Mouse (Mus musculus): ENCODE data around the gene Catip. TPM values are rescaled to one million over a fixed set of nuclear protein-coding genes. Genes with fewer than 3 reads are reported as not detected.
"Not testable (repeated sequence)": the region's sequence is repeated elsewhere in the genome, so short reads cannot be mapped to it uniquely, and the experiment has no call there.

Catip gene
- 22.0 and 25.9 TPM in 2 replicates for polyA plus RNA-seq (2012; rRNA removed)

DNA sequence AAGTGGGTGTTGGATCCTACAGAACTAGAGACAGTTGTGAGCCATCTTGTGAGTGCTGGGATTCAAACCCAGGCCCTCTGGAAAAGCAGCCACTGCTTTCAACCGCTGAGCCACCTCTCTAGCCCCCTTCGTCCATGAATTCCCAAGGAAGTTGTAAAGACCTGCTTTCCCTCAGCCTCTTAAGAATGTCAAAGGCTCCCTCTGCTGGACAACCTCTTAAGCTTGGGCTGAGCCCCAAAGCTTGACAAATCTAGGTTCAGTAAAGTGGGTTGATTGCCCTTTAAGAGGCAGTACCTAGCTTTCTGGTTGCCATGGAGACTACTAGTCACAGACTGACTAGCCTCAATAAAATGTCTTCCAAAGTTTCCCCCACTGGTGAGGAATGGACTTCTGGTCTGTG is at the start of gene Catip:
Catip (plus strand) TSS at position 297 of the 400 bp plus-strand sequence.
- TF ChIP-seq POLR2A (IDR thresholded peaks at IDR 0.05; ENCODE audit: control insufficient read depth, low read depth, low read length) (no peak), CTCF (IDR thresholded peaks at IDR 0.05; ENCODE audit: control insufficient read depth, insufficient read depth, insufficient replicate concordance, low read depth, low read length) (no peak)
- H3K4me1 ChIP-seq (ENCODE audit: control insufficient read depth, insufficient read depth, low read length) = peaks cover 2% of the 10 kb centered on the region
- H3K4me3 ChIP-seq (ENCODE audit: control insufficient read depth, low read depth, low read length) = peak within 1 kb of the TSS; percentile 64
- H3K36me3 ChIP-seq (ENCODE audit: control insufficient read depth, insufficient read depth, low read length) = no peaks in the 10 kb centered on the region
- H3K27ac ChIP-seq (ENCODE audit: control insufficient read depth, insufficient read depth, low read depth, low read length) = no peak within 1 kb of the TSS
- no peaks in the 10 kb centered on the region for H3K27me3 ChIP-seq (ENCODE audit: control insufficient read depth, insufficient read depth, low read length)

DNA sequence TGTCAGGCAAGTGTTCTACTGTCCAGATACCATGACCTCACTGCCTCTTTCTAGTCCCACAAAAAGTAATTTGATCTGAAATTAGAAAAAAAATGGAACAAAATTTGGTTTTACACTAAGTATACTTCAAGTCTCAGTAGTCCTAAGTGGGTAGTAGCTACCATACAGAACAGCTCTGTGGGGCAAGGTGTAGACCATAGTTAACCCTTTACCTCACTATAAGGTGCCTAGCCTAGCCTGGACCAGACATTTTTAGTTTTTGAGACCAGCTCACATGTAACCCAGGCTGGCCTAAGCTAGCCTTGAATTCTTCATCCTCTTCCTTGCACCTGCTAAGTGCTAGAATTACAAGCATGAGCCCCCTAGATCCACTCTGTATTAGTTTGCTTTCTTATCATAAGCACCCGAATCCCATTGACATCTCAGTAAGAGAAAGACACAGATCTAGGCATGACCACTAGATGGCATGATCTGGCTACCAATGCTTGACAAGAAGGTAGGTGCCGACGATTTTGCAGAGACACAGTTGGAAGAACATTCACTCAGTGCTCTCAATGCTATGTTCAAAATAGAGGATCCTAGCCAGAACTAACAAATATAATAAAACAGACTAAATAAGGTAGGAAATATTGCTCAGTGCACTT is 48.7 kb upstream of the Catip start:
- Histone ChIP-seq H3K27me3 (ENCODE audit: control insufficient read depth, insufficient read depth, low read length) (no peaks in the 10 kb centered on the region), H3K27ac (ENCODE audit: control insufficient read depth, insufficient read depth, low read depth, low read length) (no peak overlapping the region), H3K36me3 (ENCODE audit: control insufficient read depth, insufficient read depth, low read length) (no peaks in the 10 kb centered on the region), H3K4me1 (ENCODE audit: control insufficient read depth, insufficient read depth, low read length) (no peaks in the 10 kb centered on the region; the same call in 1 of the 2 replicates), H3K4me3 (ENCODE audit: control insufficient read depth, low read depth, low read length) (no peak overlapping the region)
- TF ChIP-seq CTCF (IDR thresholded peaks at IDR 0.05; ENCODE audit: control insufficient read depth, insufficient read depth, insufficient replicate concordance, low read depth, low read length) (no peak; the same call in 1 of the 2 replicates), POLR2A (IDR thresholded peaks at IDR 0.05; ENCODE audit: control insufficient read depth, low read depth, low read length) (no peak)

DNA sequence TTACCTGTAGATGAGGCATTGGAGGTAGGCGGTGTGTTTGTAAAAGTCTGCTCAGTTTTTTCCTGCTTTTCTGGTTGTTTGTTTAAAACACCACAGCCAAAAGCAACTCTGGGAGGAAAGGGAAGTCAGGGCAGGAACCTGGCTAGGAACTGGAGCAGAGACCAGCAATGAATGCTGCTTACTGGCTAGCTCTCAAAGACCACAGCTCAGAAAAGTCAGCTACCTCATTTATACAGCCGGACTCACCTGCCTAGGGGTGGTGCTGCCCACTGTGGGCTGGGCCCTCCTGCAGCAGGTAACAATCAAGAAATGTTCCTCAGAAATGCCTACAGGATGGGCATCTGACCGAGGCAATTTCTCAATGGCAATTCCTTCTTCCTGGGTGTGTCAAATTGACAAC is 47.1 kb upstream of the Catip start:
- Histone ChIP-seq H3K27ac (ENCODE audit: control insufficient read depth, insufficient read depth, low read depth, low read length) (no peak overlapping the region), H3K27me3 (ENCODE audit: control insufficient read depth, insufficient read depth, low read length) (no peaks in the 10 kb centered on the region), H3K36me3 (ENCODE audit: control insufficient read depth, insufficient read depth, low read length) (no peaks in the 10 kb centered on the region), H3K4me3 (ENCODE audit: control insufficient read depth, low read depth, low read length) (no peak overlapping the region), H3K4me1 (ENCODE audit: control insufficient read depth, insufficient read depth, low read length) (no peaks in the 10 kb centered on the region; the same call in 1 of the 2 replicates)
- TF ChIP-seq POLR2A (IDR thresholded peaks at IDR 0.05; ENCODE audit: control insufficient read depth, low read depth, low read length) (no peak), CTCF (IDR thresholded peaks at IDR 0.05; ENCODE audit: control insufficient read depth, insufficient read depth, insufficient replicate concordance, low read depth, low read length) (no peak)

DNA sequence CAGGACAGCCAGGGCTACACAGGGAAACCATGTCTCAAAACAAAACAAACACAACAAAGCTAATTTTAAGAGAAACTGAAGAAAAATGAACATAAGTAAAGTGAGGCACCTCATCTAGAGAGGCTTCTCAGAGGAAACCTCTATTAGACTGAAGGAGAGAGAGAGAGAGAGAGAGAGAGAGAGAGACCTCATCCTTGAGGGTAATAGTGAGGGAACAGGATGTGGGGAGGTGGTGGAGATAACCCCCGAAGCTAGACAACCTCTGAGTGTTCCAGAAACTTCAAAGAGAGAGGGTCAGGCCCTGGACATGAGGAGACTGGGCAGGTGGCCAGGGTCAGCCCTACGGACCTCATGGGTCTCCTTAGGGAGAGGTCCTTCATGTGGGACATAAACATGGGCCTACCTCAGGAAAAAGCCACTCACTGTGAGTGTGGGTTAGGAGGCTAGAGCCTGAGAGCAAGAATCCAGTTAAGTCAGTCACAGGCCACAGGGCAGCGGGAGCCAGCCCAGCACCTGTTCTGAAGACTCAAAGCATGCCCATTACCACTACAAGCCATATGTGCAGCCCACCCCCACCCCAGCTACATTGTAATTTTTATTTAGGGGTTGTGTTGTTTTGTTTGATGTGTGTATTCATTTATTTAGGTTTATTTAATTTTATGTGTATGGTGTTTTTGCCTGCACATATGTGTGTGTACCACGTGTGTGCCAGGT is 45.6 kb upstream of the Catip start:
- no peak overlapping the region for H3K4me3 ChIP-seq (ENCODE audit: control insufficient read depth, low read depth, low read length)
- H3K27ac ChIP-seq (ENCODE audit: control insufficient read depth, insufficient read depth, low read depth, low read length) = no peak overlapping the region
- H3K36me3 ChIP-seq (ENCODE audit: control insufficient read depth, insufficient read depth, low read length) = no peaks in the 10 kb centered on the region
- H3K4me1 ChIP-seq (ENCODE audit: control insufficient read depth, insufficient read depth, low read length) = no peaks in the 10 kb centered on the region
- no peaks in the 10 kb centered on the region for H3K27me3 ChIP-seq (ENCODE audit: control insufficient read depth, insufficient read depth, low read length)
- TF ChIP-seq CTCF (IDR thresholded peaks at IDR 0.05; ENCODE audit: control insufficient read depth, insufficient read depth, insufficient replicate concordance, low read depth, low read length) (no peak), POLR2A (IDR thresholded peaks at IDR 0.05; ENCODE audit: control insufficient read depth, low read depth, low read length) (no peak)

DNA sequence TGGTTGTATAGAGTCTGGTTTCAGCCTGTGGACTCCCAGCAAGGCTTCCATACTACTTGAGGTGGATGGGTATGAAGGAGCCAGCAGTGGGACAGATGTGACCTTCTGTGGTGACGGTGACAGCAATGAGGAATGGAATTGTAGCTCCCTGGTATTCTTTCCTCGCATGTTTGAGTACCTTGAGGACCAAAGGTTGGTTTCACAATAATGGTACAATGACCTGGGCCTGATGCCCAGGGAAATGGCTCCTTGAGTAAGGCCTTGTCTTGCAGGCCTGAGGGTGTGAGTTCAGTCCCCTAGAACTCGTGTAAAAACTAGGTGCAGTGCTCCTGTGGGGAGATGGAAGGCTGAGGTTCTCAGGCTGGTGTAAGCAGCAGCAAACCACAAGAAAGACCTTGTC is 43.2 kb upstream of the Catip start:
- H3K27me3 ChIP-seq (ENCODE audit: control insufficient read depth, insufficient read depth, low read length) = no peaks in the 10 kb centered on the region
- no peaks in the 10 kb centered on the region for H3K36me3 ChIP-seq (ENCODE audit: control insufficient read depth, insufficient read depth, low read length)
- no peak overlapping the region for H3K4me3 ChIP-seq (ENCODE audit: control insufficient read depth, low read depth, low read length)
- H3K4me1 ChIP-seq (ENCODE audit: control insufficient read depth, insufficient read depth, low read length) = no peaks in the 10 kb centered on the region
- TF ChIP-seq CTCF (IDR thresholded peaks at IDR 0.05; ENCODE audit: control insufficient read depth, insufficient read depth, insufficient replicate concordance, low read depth, low read length) (no peak), POLR2A (IDR thresholded peaks at IDR 0.05; ENCODE audit: control insufficient read depth, low read depth, low read length) (no peak)
- no peak overlapping the region for H3K27ac ChIP-seq (ENCODE audit: control insufficient read depth, insufficient read depth, low read depth, low read length)

DNA sequence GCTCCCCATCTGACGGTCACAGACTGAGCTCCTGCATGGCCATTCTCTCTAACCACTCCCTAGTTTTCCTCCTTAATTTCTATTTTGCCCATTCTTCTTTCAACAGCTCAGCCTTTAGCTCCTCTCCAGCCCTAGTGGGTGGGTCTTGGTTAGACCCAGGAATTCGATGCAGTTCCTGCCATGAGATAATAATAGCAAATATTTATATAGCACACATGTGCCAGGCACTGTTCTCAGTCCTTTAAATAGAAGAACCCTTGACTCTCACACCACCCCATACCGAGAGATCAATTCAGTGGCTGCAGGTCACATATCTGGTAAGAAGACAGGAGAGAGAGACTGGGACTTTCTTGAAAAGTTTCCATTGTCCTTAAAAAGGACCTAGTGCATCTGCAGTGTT is 40.5 kb upstream of the Catip start:
- H3K36me3 ChIP-seq (ENCODE audit: control insufficient read depth, insufficient read depth, low read length) = no peaks in the 10 kb centered on the region
- H3K27ac ChIP-seq (ENCODE audit: control insufficient read depth, insufficient read depth, low read depth, low read length) = no peak overlapping the region
- TF ChIP-seq POLR2A (IDR thresholded peaks at IDR 0.05; ENCODE audit: control insufficient read depth, low read depth, low read length) = no peak
- no peak for TF ChIP-seq CTCF (IDR thresholded peaks at IDR 0.05; ENCODE audit: control insufficient read depth, insufficient read depth, insufficient replicate concordance, low read depth, low read length)
- no peak overlapping the region for H3K4me3 ChIP-seq (ENCODE audit: control insufficient read depth, low read depth, low read length)
- no peaks in the 10 kb centered on the region for H3K27me3 ChIP-seq (ENCODE audit: control insufficient read depth, insufficient read depth, low read length)
- H3K4me1 ChIP-seq (ENCODE audit: control insufficient read depth, insufficient read depth, low read length) = no peaks in the 10 kb centered on the region

DNA sequence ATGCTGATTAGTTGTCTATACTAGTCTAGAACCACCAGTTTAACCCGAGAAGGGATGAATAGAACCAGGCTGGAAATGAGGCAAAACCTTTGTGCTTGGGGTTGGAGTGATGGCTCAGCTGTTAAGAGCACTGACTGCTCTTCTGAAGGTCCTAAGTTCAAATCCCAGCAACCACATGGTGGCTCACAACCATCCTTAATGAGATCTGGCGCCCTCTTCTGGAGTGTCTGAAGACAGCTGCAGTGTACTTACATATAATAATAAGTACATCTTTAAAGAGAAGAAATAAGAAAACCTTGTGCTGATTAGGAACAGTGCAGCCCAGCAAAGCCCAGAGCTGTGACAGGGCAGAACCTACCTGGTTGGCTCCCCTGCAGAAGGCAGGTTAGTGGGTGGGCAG is 35.0 kb upstream of the Catip start:
- H3K4me1 ChIP-seq (ENCODE audit: control insufficient read depth, insufficient read depth, low read length); H3K36me3 ChIP-seq (ENCODE audit: control insufficient read depth, insufficient read depth, low read length); H3K27ac ChIP-seq (ENCODE audit: control insufficient read depth, insufficient read depth, low read depth, low read length); H3K4me3 ChIP-seq (ENCODE audit: control insufficient read depth, low read depth, low read length); H3K27me3 ChIP-seq (ENCODE audit: control insufficient read depth, insufficient read depth, low read length): not testable (repeated sequence)

Data from testis, adult 2 months (tissue).